Mouse (Mus musculus): ENCODE data around the gene Mdm2.
A peak's percentile ranks its signal among the peaks of the same experiment; 100 is the strongest.

Mdm2 gene

DNA sequence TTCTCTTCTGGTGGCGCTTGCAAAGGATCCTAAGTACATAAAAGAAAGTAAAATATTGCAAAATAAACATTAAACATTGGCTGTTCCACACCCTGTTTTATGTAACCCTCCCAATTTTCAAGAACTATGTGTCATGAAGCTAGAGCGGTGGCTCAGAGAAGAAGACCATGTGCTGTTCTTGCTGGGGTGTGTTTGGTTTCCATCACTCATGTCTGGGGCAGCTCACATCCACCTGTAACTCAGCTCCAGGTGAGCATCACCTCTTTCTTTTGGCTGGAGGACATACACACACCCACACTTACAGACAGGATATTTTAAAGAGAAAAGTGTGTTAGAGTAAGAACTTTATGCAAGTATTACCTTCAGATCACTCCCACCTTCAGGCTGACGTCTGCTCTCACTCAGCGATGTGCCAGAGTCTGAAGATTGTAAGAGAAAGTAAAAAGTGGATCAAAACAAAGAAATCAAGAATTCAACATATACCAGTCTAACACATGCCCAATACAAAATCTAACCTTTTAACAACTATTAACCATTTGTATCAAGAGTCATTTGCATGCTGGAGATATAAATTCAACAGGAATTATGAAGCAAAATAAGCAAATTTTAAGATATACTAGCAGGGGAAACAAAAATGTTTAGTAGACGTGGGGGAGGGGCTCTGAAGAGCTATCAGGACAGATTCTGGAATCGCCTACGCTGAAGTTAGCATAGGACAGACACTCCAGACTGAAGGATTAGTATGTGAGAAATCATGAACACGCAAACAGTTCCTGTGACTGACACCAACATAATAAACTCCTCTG, 14.3 kb downstream of the Mdm2 start:
- DNase-seq (ENCODE audit: low read depth), result no peak

DNA sequence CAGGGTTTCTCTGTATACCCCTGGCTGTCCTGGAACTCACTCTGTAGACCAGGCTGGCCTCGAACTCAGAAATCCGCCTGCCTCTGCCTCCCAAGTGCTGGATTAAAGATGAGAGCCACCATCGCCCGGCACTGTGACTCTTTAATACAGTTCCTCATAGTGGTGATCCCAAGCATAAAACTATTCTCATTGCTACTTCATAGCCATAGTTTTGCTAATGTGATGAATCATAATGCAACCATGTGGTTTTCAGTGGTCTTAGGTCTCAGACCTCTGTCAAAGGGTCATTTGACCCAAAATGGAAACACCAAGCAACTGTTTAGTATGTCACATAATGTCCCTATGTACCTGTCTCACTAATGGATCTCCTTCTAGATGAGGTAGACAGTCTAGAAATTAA, 15.0 kb downstream of the Mdm2 start:
- no peak for DNase-seq (ENCODE audit: low read depth)

DNA sequence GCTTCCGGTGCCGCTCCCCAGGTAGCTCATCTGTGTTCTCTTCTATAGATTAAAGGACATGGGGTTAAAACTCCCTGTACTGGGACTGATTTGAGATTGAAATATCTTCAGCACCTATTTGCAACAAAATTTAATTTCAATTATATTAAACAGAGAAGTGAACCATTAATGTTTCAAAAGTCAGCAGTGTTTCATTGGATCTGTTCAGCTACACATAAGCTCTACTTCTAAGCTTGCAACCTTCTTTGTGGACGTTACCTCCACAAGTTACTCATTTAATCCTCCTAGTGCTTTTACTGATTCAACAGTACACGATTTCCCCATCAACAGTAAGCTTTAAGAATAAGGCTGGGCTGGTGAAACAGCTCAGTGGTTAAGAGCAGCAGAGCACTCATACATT, 15.5 kb downstream of the Mdm2 start:
- DNase-seq (ENCODE audit: low read depth), result no peak

DNA sequence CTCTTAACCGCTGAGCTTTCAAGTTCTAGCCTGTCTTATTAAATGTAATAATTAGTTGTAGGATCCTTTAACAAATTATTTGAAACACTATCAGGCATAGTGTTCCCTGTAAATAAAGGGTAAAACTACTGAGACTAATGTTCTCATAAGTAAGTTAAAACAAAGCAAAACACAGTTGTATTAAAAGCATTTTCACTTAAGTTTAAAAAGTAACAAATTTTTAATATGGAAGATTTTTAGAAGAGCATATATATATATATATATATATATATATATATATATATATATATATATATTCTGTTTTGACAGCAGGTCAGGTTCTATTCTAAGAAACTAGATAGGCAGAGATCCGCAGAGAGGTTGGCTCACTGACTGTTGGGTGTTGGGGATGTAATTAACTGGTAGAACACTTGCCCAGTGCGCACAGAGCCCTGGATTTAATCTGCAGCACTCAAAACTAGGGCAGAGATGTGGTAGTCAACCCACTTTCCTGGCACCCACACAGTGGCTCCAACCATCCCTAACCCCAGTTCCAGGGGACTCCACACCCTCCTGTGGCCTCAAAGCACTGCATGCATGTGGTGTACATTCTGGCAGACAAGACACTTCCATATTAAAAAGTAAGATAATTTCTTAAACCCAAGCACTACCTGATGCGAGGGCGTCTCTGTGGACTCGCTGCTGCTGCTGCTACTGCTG, 16.2 kb downstream of the Mdm2 start:
- no peak for DNase-seq (ENCODE audit: low read depth)

DNA sequence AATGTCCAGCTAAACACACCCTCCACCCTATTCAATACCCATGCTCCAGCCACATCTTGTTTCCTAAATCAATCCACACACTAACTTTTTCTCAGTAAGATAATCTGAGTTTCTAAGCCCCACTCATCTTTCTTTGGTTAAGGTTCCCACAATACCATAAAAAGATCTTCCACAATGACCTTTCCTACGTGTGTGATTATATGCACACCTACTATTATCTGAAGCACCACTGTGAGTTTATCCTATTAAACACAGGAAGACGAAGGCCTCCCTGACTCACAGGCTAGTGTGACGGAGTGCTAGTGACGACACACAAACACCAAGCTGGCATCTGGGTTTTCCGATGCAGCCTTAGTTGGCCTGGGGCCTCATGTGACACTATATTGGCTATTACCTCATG, 17.6 kb downstream of the Mdm2 start:
- no peak for DNase-seq (ENCODE audit: low read depth)

DNA sequence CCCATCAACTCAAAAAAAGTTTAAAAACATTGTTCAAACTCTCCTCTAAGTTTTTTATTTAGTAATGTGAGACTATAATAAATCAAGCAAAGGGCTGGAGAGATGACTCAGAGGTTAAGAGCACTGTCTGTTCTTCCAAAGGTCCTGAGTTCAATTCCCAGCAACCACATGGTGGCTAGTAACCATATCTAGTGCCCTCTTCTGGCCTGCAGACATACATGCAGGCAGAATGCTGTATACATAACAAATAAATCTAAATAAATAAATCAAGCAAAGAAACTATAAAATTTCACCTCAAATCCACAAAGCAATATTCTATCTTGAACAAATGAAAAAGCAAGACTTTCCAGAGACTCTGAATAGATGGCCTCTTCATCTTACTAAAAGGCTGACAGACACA, 18.4 kb downstream of the Mdm2 start:
- no peak for DNase-seq (ENCODE audit: low read depth)

DNA sequence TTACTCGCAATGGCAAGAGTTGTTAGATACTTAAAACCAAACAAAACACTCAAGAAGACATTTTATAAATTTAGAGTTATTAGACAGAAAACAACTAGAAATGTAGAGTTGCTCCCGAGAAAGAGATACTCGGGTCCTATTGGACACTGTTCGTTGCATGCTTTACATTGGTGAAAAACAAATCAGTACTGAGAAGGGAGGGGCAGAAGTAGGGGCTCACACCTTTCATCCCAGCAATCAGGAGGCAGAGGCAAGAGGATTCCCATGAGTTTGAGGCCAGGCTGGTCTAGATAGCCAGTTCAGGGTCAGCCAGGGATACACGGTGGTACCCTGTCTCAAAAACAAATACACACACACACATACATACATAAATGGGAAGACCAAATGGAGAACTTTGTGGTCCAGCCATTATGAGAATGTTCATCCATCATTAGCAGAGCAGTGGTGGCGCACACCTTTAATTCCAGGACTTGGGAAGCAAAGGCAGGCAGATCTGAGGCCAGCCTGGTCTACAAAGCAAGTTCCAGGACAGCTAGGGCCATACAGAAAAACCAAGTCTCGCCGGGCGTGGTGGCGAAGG, 19.1 kb downstream of the Mdm2 start:
- DNase-seq (ENCODE audit: low read depth), result no peak

DNA sequence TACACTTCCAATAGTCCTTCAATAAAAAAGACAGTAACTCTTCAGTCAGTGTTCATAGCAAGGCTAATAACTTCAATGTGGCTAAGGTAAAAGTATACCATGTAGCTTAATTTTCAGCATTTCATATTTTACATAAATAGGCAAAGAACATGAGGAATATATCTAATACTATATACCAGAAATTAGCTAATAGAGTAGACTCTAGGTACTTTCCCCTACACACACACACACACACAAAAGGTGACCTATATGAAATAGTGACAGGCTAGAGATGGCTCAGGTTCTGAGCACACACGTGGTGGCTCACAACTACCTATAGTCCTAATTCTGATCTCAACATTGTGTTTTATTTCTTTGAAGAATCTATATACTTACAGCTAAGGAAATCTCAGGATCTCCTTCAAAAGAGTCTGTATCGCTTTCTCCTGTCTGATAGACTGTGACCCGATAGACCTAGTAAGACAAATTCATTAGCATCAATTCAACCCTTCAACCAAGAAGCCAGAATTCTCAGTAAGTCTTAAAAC, 19.7 kb downstream of the Mdm2 start:
- DNase-seq (ENCODE audit: low read depth), result no peak

DNA sequence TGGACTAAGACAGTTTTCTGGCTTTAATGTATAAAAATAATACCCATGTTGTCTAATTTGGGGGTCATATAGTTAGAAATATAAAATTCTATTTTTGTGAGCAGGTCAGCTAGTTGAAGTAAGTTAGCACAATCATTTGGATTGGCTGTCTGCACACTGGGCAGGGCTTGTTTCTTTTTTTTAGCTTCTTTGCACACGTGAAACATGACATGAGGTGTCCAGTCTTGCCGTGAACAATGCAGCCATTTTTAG, 20.5 kb downstream of the Mdm2 start:
- no peak for DNase-seq (ENCODE audit: low read depth)

DNA sequence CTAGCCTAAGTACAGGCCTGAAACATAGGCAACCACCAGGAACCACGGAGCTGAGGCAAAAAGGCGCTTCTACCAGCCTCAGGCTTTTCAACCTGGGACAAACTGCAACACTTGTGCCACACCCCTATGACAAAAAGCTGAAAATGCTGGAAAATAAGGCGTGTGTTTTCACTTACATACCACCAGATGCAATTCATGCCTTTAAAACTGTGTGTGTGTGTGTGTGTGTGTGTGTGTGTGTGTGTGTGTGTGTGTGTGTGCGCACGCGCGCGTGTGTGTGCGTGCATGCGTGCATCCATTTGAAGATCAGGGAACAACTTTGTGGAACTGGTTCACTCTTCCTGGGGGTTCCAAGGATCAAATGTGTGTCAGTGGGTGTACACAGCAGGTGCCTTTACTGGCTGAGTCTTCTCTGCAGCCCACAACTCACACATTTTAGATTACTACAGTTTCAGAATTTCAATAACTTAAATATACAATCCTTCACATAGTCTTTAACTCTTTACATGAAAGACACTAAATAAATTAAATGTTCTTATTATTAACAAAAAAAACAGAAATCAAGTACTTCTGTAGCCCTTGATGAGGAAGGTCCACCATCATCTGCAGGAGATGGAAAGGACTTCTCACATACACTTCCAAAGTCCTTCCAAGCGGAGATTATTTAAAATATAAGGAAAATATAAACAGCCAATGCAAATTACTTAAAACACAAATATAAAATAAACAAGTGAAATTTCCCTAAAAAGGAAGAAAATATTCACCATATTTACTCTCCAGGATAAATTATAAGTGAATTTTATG, 21.1 kb downstream of the Mdm2 start:
- no peak for DNase-seq (ENCODE audit: low read depth)

DNA sequence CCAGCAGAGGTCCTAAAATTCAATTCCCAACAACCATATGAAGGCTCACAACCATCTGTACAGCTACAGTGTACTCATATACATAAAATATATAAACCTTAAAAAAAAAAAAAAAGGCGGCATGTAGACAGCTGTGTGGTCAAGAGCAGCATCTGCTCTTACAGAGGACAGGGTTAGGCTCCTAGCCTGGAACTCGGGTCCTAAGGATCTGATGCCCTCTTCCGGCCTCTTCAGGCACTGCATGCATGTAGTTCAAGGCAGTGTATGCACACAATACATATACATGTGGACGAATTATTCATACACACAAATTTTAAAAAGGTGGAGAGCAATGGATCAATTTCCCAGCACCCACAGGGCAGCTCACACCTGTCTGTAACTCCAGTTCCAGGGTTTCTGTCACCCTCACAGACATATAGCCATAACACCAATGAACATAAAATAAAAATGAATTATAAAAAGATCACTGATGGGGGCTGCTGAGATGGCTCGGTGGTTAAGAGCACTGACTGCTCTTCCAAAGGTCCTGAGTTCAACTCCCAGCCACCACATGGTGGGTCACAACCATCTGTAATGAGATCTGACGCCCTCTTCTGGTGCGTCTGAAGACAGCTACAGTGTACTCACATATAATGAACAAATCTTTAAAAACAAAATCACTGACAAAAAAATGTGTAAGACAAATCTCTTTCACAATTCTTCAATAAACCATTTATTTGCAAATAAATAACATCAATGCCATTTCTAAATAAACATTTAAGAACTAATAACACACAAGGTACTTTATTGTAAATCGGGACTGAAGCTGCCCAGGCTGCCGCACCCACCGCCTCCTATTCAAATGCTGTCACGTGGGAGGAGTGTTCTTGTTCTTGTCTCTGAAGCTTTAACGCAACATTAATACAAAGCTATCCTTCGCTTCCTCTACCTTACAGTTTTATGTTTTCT, 22.1 kb downstream of the Mdm2 start:
- DNase-seq (ENCODE audit: low read depth), result peak; percentile 68

DNA sequence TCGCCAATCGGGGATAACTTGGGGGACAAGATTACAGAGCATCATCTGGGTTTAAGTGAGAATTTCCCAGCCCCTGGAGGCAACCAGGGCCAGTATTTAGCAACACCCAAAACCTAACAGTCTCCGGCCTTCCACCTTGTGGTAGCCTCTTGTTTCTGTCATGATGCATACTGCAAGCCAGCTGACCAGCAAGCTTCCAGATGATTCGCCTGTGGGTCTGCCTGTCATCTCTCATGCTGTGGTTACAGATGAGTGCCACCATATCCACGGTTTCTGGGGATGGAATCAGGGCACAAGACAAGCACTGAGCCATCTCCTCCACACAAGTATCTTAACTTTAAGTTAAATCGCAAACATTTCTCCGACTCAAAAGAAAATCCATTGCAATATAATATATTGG, 23.0 kb downstream of the Mdm2 start:
- no peak for DNase-seq (ENCODE audit: low read depth)

DNA sequence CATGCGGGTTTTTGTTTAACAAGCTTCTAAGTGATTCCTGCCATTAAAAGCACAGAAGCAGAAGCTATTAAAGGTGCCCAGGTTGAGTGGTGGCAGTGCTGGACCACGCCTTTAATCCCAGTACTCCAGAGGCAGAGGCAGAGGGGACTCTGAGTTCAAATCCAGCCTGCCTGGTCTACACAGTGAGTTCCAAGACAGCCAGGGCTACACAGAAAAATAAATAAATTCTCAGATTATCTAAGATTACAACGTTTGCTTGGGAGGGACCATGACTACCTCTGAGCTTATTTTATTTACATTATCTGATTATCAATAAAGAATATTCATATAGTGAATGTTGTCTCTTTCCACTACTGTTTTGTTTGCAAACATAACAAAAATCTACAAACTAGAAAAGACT, 23.5 kb downstream of the Mdm2 start:
- no peak for DNase-seq (ENCODE audit: low read depth)

DNA sequence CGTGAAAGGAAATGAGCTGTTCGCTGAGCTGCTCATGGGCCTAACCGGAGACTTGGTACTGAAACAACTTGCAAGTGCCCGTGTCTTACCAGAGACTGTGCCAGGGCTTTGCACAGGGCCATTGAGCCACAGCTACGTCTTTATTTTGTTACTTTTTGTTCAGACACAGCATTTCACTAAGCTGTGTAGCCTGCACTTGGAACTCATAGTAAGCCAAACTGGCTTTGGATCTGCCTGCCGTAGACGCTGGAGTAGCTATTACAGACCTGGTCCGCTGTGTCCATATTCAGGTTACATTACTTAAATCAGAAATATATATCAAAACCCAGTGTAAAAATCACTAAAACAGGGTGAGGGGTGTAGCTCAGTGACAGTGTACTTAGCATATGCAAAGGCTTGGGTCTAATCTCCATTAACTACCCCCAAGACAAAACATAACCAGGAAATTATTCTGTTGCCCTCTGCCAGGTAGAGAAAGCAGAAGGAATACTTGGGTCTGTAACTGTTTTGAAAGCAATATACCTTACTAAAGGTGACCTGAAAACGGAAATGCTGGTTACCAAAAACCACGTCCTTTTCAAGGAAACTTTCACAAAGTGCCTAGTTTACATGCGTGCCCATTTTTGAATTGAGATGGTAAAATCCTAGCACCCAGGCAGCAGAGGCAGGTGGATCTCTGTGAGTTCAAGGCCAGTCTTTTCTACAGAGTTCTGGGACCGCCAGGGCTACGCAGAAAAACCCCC, 24.5 kb downstream of the Mdm2 start:
- DNase-seq (ENCODE audit: low read depth), result no peak

DNA sequence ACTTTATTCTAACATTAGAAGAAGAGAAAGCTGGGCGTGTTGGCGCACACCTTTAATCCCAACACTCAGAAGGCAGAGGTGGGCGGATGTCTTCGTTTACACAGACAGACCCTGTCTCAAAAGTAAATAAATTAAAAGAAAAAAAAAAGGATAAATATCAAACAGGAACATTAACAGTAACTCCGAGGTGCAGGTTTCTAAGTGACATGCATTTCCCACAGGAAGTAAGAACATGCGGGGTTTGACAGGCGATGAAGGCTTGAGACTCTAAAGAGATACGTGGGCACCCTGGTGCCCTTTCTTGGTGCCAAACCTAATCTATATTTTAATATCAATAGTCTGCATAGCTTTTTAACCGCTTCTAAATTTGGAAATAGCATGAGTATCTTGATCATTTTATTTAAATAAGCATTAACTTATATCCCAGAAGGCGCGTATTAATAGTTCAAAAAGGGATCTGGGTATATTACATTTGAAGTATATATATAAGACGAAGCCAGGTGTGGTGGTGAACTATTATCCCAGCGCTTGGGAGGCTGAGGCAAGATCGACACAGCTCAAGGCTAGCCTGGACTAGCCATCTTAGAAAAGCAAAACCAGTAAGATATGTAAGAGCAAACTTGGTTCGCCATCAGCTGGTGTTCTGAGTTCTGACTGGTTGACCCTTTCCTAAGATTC, 25.2 kb downstream of the Mdm2 start:
- DNase-seq (ENCODE audit: low read depth), result no peak

DNA sequence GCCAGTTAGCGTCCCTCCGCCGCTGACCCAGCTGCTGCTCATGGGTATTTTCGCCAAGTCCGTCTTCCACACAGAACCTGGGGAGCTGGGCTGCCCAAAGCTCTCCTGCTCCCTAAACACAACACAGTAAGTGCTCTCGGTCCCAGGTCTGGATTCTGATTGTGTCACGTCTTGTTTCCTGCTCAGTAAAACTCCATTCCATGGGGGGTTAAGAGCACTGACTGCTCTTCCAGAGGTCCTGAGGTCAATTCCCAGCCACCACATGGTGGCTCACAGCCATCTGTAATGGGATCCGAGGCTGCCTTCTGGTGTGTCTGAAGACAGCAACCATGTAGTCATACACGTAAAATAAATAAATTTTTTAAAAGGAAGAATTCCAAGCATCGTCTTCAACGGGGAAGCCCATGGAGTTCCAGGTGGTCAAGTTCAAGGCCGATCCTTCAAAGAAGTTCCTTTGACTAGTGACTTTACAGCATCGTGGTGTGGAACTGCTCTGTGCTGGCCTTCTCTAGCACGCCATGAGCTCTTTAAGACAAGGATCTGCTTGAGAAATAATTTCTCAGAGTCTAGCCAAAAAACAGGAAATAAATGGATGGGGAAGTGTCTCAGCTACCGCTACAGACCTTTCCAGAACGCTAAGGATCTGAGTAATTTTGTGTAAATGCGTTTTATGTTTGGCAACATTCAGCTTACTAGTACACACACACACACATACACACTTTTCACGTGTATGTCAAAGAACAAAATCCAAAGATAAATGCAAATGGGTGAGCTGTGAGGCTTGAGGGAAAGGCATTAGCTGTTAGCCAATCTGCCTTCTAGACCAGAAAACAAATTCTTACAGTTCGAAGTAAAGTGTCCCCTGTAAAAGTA, 26.0 kb downstream of the Mdm2 start:
- no peak for DNase-seq (ENCODE audit: low read depth)

DNA sequence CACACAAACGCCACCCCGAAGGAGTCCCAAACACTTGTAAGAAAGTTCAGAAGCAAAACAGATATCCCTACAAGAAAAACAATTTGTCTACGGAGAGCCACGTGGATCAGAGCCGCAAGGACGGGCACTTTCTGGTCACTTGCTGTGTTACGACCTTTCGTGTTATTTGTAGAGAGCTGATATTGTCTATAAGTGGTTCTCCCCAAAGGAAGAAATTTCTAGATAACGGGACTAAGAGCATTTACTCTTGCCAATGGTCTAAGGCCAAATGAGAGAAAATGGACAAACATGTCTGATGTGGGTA, 26.9 kb downstream of the Mdm2 start:
- no peak for DNase-seq (ENCODE audit: low read depth)

DNA sequence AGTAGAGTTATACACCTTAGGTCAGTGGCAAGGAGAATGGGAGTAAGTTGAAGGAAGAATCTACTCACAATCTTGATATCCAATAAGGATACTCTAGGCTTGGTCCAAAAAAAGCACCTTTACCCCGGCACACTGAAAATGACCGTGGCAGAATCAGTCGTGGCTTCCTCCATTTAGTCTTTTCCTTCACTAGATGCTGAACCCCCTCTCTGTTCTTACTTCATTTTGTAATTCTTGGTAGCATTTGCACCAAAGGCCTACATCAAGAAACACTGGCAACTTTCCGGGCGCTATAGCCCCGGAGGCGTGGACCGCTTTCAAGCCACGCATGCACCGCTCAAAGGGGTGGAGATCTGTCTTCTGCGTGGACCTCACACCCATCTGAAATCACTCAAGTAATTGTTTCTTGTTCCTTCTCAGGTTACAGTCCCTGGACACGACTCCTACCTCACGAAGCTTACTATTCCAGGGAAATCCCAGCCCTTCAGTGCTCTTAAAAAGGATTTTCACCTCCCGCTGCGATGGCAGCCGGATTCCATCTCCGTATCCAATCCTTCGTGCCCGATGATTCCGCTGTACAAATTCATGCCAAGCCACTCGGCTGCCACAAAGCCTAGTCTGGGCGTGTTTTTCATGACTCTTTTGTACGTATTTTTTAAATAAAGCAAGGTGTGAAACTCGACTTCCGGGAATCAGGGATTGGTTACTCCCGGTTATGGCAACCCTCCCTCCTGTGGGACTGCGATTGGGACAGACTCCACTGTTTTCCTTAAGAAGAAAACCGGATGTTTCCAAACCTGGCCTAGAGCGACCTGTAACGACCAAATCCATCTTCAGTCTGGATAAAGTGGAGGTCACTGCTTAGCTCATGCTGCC, 27.5 kb downstream of the Mdm2 start:
- no peak for DNase-seq (ENCODE audit: low read depth)

All from induced T-regulatory cell, adult 2 months (primary cell).